Mouse (Mus musculus) lung, postnatal 25 days (tissue): ENCODE results near the gene Fndc9.
A peak's percentile ranks its signal among the peaks of the same experiment; 100 is the strongest.

ENCODE experiments used
- DNase-seq: peaks from one replicate; pipeline ENCODE4 v3.0.0; 2022; ENCODE audit warnings: low spot score

Gene Fndc9

DNA sequence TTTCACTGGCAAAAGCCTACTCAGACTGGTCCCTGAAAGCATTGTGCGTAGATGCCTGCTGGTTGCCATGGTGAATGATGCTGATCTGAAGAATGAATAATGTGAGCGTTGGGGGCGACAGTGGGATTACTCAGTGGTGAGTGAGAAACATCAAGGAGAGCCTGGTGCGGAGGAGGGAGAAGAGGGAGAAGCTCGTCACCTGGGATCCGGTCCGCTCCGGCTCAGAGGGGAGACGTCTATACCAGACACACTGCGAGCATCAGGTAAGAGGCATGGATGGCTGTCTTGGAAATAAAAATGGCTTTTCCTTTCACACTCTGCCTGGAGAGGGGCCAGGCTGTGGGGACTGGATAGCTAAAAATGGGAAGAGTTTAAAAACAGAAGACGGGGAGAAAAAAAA lies at the start of gene Fndc9:
Gene Fndc9 (plus strand): TSS at position 198 of the 400 bp plus-strand sequence.
- DNase-seq = no peak

DNA sequence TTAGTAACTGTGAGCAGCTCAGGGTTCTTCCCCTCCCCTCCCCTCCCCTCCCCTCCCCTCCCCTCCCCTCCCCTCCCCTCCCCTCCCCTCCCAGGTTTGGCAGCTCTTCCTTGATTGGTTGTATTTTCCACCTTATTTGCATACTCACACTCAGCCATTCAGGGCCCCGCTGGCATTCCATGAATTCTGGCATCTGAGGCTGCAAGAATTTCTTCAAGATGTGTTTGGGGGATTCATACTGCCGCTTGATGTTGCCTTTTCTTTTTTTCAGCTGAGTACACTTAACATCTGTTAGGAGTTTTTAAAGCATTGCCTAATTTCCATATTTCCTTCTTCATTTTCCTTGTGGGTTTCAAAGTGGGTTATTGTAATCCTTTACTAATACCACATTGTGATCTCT lies 47.0 kb upstream of the Fndc9 start:
- DNase-seq = no peak

DNA sequence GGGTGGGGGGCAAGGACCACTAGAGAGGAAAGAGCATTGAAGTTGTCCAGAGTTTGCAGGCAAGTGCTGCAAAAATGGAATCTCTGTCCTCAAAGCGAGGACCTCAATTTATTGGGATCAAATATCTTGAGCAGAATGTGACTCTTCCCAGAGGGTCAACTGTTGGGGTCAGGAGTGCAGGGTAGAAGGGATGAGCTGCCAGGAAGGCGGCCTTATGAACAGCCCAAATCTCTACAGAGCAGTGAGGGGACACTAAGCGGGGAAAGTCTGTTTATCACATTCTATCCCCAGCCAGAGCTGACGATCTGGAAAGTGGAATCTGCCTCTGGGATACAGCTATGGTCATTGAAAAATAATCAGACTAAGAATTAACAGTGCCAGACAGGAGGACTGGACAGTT lies 41.2 kb upstream of the Fndc9 start:
- DNase-seq = no peak

GRCm38 (mm10) chr11:46200664-46201063 lies 34.7 kb upstream of the Fndc9 start:
- no peak for DNase-seq

DNA sequence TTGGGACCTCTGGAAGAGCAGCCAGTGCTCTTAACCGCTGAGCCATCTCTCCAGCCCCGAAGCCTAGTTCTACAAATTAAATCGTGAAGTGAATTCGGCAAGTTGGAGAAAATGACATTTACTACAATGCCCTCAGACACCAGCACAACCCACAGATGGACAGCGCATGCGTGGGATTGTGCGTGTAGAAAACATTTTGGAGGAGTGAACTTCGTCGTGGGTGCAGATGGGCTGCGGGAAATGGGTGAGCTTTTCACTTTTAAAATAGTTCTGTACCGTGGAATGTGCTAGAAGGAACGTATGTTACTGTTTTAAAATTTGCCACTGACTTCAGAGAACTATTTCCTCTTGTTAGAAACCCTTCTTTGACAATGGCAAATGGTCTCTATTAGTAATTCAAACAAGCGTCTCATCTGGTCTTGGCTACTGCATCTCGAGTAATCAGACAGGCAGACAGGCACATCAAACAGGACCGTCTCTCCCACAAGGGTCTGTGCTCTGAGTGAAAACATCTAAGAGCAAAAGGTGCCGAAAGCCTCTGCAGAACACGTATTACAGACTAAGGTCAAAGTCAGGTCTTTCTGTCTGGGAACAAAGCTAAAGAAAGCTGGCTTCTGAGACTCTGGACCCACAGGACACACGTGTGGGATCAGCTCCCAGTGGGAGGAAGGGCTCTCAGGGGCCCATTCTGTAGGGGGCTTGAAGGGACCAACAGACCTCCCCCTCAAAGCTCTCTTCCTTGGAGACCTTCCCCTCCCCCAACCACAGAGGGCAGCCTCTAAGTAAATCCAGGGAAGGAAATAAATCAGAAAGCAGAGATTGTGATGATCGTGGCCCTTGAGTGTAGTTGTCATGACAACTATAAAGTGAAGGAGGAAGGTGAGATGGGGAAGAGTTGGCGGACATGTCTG lies 33.4 kb upstream of the Fndc9 start:
- no peak for DNase-seq

DNA sequence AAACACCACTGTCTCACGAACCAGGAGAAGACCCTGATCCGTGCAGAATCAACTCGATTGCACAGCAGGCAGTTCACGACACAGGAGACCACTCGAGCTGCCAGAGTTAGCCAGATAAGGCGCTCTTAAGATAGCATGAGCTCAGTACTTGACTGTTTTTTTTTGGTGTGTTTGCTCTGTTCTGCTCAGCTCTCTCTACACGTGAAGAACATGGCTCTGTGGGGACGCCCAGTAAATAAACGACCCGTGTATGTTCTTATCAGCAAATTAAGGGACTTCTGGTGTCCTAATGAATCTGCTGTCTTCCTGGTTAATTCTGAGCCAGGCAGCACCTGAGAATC lies 32.8 kb upstream of the Fndc9 start:
- peak; percentile 16 for DNase-seq

- no peak for DNase-seq
Measured at GRCm38 (mm10) chr11:46204841-46205240, 30.5 kb upstream of the Fndc9 start.

GRCm38 (mm10) chr11:46205639-46206409 lies 29.5 kb upstream of the Fndc9 start:
- no peak for DNase-seq

DNA sequence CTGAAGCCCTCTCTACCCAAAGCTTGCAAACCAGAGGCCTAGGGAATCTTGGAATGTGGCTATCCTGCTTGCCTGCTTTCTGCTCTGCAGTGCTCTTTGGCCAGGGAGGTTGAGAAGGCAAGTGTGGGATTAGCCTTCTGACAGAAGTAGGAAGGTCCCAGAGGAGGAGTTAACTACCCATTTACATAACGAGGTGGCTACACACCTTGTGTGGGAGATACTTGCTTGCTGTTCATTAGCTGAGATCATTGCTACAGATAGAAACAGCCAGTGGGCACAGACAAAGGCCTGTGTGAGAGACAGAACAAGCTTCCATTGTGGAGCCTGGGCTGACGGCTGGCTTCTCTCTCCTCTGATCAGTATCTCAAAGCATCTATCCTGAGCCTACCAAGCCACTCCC lies 25.4 kb upstream of the Fndc9 start:
- DNase-seq = no peak

- no peak for DNase-seq
Measured at GRCm38 (mm10) chr11:46211858-46212257, 23.5 kb upstream of the Fndc9 start.

- DNase-seq = no peak
Measured at GRCm38 (mm10) chr11:46213844-46214243, 21.5 kb upstream of the Fndc9 start.

- no peak for DNase-seq
Measured at GRCm38 (mm10) chr11:46214368-46215230, 20.7 kb upstream of the Fndc9 start.

DNA sequence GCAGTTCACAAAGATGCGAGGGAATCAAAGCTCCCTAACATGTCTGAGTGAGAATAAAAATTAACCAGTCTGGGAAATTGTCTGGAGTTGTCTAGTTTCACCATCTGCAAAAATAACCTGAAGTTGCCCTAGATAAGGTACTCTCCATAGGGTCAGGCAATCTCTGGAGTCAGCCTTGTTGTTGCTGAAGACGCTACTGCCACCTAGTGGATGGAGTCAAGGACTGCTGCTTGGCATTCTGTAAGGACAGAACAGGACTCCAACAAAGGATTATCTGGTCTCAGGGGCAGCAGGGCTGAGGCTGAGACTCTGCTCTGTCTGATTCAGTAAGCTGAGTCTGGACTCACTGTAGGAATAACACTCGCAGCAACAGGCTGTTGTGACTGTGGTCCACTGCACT lies 20.0 kb upstream of the Fndc9 start:
- peak; percentile 74 for DNase-seq

DNA sequence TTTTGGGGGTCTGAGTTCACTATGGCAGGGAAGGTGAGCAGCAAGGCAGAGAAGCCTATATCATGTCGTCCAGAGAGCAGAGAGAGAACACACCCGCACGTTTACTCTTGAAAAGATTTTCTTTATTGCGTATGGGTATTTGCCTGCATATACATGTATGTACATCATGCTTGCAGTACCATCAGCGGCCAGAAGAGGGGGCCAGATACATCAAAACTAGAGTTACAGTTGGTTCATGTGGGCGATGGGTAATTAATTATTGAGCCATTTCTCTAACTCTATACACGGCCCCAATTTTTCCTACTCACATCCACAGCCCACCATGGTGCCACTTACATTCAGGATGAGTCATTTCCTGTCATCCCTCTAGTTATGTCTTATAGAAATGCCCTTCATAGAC lies 18.7 kb upstream of the Fndc9 start:
- DNase-seq = no peak

GRCm38 (mm10) chr11:46217686-46218085 lies 17.6 kb upstream of the Fndc9 start:
- no peak for DNase-seq

DNA sequence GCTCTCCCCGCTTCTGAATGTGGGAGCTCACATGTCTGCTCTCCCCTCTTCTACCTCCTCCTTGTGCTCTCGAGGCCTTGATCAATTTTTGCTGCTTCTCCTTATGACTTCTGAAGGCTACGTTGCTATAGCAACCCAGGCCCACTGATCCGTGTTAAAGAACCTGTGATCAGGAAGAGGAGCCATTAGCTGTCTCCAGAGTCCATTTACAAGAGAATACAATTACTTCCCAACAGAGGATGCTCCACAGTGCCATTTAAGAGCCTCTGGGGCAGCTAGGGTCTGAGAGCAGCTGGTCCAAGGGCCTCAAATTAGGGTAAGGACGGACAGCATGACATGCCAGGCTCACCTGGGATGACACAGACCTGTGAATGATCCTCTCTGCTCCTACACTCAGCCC lies 16.7 kb upstream of the Fndc9 start:
- no peak for DNase-seq

DNA sequence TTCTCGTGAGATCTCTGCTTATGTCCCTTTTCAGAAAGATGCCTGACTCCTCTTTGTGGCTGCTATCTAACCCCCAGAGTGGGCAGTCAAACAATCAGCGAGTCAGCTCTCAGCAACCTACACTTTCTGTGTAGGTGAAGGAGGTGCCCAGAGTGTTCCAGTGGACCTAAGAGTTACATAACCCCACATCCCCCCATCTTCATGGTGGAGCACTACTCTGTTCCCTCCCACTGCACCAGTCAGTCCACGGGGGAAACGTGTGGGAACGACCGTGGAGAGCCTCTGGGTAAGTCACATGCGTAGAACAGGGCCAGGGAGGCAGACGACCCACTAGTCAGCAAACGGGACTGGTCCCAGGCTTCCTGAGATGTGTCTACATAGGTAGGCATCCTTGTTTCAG lies 16.0 kb upstream of the Fndc9 start:
- no peak for DNase-seq

DNA sequence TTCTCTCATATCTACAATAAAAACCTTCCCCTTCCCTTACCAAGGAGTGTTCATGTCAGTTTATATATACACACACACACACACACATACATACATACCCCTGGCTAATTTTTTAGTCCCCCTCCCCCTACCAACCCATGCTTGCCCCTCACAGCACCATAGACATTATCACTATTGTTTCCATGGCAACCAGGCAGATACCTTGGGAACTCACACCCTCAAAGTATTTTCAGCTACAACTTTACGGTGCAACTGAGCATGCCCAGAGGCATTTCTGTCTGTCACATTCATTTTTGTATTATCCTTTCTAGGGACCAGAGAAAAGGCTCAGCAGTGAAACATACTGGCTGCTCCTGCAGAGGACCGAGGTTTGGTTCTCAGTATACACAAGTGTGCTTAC lies 15.1 kb upstream of the Fndc9 start:
- DNase-seq = no peak

DNA sequence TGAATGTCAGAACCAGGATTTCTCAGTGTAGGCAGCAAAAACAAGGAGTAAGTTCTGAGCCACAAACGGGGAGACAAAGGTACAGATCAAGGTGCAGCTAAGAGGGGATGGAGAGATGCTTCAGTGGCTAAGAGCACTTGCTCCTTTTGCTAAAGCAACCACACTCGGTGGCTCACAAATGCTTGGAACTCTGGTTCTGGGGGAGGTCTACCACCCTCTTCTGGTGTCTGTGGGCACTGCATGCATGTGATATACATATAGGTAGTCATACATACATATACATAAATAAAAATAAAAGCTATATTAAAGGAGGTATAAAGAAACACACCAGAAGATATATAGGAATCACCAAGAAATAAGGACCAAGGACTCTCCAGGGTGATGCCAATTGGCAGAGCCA lies 11.8 kb upstream of the Fndc9 start:
- no peak for DNase-seq

GRCm38 (mm10) chr11:46225345-46225744 lies 10.0 kb upstream of the Fndc9 start:
- no peak for DNase-seq

GRCm38 (mm10) chr11:46230184-46230583 lies 5.1 kb upstream of the Fndc9 start:
- no peak for DNase-seq

- DNase-seq = no peak
Measured at GRCm38 (mm10) chr11:46232803-46233202, 2.5 kb upstream of the Fndc9 start.
